Mouse (Mus musculus): ENCODE data around the gene Shcbp1l.

GRCm38 (mm10) chr1:153431158-153431557, 6.2 kb downstream of the Shcbp1l start:
- TF ChIP-seq POLR2A (IDR thresholded peaks at IDR 0.05; ENCODE audit: insufficient read depth, low read depth, low read length) (no peak), CTCF (IDR thresholded peaks at IDR 0.05; ENCODE audit: insufficient read depth, low read depth, low read length) (no peak)
